Mouse (Mus musculus): Measurements from ENCODE around the gene Fbxl2.

Gene Fbxl2

DNA sequence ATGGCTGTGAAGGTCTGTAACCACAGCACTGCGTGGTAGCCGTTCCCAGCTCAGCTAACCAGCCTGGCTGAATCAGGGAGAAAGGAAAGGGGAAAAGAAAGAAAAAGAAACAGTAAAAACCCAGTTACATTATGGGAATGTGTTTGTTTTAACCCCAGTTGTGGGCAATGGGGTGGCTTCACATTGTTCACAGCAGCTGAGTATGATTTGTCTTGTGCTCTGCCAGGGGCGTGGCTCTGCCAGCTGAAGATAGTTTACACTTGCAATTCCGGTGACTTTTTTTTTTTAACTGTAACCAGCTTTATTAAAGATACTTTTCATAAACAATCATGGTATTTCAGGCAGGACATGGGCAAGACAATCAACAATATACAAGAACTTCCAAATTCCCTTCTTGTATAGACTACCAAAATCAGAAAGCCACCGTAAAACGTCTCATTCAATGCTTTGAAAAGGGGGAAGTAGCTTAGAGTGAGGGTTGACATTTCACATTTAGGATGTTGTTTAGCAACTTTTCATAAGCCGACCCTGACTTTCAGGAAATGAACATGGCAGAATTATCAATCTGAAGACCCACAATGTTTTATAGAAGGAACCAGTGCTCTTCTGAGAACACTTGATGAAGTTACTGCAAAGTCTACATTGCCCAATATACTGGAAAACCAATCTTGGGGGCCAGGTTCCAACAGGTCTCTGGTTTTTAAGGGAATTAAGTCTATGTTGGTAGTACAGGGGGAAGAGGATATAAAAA, 26.8 kb downstream of the Fbxl2 start:
- no peak for DNase-seq (ENCODE audit: low spot score in 2 of 2)

- DNase-seq (ENCODE audit: low spot score in 2 of 2): no peak
These were observed 29.6 kb downstream of the Fbxl2 start for GRCm38 (mm10) chr9:114016402-114016801.

- no peak for DNase-seq (ENCODE audit: low spot score in 2 of 2)
These were observed 30.3 kb downstream of the Fbxl2 start for GRCm38 (mm10) chr9:114015724-114016123.

GRCm38 (mm10) chr9:114014034-114014433, 32.0 kb downstream of the Fbxl2 start:
- DNase-seq (ENCODE audit: low spot score in 2 of 2): no peak

DNA sequence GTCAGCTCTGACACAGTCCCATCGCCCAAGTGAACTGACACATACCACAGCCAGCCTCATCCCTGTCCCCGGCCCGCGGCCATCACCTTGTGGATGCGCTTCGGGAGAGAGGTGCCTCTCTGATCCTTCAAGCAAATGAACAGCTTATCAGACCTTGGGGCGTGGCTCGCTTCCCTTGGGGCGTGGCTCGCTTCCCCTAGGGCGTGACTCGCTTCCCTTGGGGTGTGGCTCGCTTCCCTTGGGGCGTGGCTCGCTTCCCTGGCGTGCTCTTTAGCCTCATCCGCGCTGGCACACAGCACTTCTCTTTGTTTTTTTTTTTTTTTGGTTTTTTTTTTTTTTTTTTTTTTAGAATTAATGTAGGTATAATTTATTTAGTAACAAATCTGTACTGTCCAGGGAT, 34.8 kb downstream of the Fbxl2 start:
- no peak for DNase-seq (ENCODE audit: low spot score in 2 of 2)

DNA sequence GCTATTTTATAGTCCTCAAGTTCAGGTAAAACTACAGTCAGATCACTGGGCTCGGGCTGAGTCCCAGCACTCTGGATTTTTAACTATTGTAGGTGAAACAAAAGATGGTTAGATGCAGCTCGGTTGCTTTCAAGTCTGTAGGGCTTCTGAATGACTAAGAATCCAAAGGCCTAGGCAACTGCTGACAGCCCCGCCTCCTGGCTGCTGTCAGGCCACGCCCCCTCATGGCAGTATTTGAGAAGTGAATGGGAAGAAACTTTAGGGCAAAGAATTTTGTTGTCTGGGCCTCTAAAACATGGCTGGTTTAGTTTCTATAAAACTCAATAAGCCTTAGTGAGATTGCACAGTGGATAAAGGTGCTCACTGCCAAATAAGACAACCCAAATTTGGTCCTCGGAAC, 36.5 kb downstream of the Fbxl2 start:
- DNase-seq (ENCODE audit: low spot score in 2 of 2): no peak

DNA sequence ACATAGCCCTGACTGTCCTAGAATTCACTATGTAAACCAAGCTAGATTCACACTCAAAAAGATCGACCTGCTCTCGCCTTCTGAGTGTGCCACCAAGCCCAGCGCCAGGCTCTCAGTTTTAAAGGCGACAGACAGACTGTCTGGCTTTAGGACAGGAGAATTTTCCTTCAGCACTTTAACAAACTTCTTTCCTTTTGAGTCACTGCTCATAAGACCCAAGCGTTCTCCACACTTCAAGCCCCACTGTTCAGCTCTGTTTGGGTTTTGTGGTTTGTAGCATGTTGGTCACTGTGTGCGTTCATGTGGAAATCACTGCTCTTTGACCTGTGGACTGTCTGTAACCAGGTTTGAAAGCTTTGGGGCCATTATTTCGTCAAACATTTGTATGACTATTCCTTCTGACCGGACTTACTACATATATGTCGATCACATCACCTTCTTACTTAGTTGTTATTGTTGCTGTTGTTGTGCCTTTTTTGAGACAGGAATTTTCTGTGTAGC, 38.1 kb downstream of the Fbxl2 start:
- DNase-seq (ENCODE audit: low spot score in 2 of 2): no peak

GRCm38 (mm10) chr9:114006801-114007200, 39.2 kb downstream of the Fbxl2 start:
- no peak for DNase-seq (ENCODE audit: low spot score in 2 of 2)

DNA sequence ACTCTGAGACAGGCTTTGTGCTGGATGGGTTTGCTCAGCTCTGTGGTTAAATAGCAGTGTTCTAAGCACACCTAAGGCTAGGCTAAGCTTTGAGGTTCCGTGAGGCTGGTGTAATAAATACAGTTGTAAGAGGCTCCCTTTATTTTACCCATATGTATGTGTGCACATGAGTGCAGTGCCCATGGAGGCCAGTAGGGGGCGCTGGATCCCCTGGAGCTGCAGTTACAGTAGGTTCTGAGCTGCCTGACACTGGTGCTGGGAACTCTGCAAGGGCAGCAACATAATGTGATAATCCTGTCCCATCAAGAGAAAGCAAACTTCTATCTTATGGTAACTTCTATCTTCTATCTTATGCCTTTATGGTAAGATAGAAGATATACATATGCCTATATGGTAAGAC, 47.7 kb downstream of the Fbxl2 start:
- DNase-seq (ENCODE audit: low spot score in 2 of 2): no peak

- no peak for DNase-seq (ENCODE audit: low spot score in 2 of 2)
These were observed 53.2 kb downstream of the Fbxl2 start for GRCm38 (mm10) chr9:113992810-113993209.

DNA sequence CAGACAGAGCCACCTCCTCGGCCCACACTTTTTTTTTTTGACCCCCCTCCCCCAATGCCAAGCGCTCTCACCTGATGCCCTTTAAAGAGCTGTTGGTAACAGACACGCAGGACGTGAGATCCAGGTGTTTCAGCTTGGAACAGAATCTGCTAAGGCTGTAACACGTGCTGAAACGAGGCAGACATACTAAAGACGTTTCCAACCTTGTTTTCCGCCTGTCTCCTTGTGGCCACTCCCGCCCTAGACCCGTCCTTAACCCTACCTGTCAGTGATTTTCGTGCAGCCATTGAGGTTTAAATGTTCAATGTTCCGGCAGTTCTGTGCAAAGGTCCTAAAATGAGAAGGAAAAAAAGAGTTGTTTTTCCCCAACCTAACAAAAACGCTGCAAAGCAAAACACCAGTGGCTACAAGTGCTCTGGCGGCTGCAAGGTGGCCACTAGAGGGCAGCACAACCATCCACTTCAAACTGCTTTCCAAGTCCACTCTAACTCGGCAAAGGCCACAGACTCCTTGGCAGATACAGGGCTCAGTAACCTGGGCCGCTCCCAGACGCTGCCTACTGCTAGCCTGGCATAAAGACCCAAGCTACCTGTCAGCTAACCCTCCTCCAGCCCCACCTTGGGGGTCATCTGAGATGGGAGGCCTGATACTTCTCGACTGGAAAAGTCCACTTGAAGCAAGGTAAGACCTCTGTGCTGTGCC, 55.3 kb downstream of the Fbxl2 start:
- DNase-seq (ENCODE audit: low spot score in 2 of 2): peak; percentile 84 to 88

- DNase-seq (ENCODE audit: low spot score in 2 of 2): no peak
These were observed 60.9 kb downstream of the Fbxl2 start for GRCm38 (mm10) chr9:113984946-113985620.

DNA sequence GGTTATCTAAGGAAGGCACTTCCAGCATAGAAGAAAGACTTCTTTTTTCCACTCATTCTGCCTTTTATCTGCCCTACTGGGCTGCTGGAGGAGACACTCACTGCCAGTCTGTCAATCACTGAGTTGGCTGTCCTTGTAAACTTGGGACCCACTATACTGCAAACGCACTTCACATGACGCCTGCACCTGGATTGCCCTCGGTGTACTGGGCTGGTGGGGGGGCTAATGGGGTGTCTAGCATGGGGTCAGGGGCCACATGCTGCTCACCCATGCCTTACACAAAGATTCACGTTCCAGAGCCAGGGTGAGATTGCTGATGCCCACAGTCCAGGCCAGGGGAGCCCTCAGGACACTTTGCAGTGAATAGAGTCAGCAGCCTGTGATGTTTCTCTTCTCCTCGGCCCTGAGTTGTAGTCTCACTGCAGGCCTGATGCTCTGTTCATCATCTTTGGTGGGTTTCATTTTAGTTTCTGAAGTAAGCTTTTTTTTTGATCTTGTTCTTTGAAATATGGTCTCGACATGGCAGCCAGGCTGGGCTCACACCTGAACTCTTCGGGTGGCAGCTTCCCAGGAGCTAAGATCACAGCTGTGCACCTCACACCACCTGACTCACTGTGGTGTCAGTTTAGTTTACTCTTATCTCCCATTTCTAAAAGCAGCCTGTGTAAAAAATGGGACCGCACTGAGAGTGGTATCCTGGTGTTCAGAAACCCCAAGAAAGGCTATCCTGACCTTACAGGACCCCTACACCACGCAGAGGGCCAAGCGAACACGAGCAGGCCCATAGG, 62.9 kb downstream of the Fbxl2 start:
- no peak for DNase-seq (ENCODE audit: low spot score in 2 of 2)

DNA sequence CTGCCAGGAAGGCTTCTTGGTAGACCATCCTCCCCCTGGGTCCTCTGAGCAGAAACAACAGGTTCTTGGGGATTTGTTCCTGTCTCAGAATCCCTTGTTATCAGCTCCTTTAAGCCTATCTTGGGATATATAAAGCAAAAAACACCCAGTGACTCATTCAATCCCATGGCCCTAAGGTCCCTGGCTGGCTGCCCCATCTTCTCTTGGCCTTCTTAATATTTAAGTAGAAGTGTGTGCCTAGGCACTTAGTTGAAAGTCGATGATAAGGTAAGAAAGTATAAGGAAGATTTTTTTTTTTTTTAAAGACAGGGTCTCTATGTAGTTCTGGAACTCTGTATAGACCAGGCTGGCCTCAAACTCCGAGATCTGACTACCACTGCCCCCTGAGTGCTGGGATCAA, 63.5 kb downstream of the Fbxl2 start:
- no peak for DNase-seq (ENCODE audit: low spot score in 2 of 2)

DNA sequence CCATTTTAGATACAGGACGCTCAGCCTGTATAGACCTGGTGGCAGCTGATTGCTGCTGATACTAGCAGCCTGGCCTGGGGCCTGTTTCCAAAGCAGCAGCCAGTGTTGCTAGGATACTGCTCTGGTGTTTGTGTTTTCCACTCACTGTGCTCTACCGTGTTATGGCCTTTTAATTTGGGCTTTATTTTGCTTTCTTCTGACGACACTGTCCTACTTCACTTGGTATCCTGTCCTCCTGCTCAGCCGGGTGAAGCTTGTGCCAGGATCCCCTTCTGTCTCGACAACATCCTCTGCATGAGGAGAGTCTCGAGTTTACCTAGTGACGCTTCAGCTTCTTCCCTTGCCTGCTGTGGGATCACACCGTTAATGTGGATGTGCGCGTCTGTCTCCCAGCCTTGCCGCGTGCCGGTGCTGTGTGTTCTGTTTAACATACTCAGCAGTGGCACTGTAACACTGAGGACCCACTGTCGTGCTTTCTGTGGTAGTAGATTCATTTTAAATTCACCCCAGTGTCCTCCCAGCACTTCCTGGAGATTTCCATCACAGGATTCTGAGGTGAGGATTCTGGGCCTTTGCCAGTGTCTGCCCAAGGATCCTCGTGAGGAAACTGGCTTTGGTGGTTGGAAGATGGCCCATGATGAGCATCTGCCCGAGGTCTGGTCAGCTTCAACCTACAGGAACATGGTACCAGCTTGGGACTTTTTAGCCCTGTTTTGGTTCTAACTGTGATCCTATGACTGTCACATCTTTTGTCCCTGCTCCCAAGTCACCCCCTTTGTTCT, 64.7 kb downstream of the Fbxl2 start:
- DNase-seq (ENCODE audit: low spot score in 2 of 2): peak; percentile 53 to 68

DNA sequence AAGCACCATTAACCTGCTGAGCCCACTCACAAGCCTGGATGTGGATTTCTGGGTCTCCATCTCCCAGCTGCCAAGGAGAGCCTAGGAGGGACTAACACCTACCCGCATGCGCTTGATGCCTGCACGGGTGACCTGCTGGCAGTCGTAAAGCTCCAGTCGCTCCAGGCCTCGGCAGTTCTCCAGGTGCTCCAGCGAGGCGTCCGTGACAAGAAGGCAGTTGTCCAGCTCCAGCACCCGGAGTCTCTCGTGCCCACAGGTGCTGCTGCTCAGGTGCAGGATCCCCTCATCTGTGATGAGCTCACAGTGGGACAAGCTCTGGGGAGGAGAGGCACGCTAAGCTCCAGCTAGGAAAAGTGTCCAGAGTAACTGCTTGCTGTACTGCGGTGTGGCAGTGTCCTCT, 66.6 kb downstream of the Fbxl2 start:
- DNase-seq (ENCODE audit: low spot score in 2 of 2): no peak

DNA sequence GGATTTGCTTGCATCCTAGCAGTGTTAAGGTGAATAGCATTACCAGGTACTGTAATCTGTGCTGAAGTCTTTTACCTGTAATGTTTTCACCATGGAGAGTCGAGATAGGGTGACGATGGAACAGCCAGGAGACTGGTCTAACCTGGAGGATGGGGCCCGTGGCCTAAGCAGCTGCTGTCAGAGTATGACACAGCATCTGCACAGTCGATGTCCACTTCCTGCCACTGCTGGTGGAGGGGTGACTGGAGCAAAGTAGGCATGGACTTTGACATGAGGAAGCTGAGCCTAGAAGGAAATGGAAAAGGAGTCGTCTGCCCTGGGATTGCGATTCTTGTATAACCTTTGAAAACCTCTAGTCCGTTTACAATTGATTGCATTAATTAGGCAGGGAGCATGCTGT, 67.3 kb downstream of the Fbxl2 start:
- no peak for DNase-seq (ENCODE audit: low spot score in 2 of 2)

GRCm38 (mm10) chr9:113977225-113977840, 68.7 kb downstream of the Fbxl2 start:
- DNase-seq (ENCODE audit: low spot score in 2 of 2): no peak

GRCm38 (mm10) chr9:113976264-113976663, 69.7 kb downstream of the Fbxl2 start:
- DNase-seq (ENCODE audit: low spot score in 2 of 2): no peak

DNA sequence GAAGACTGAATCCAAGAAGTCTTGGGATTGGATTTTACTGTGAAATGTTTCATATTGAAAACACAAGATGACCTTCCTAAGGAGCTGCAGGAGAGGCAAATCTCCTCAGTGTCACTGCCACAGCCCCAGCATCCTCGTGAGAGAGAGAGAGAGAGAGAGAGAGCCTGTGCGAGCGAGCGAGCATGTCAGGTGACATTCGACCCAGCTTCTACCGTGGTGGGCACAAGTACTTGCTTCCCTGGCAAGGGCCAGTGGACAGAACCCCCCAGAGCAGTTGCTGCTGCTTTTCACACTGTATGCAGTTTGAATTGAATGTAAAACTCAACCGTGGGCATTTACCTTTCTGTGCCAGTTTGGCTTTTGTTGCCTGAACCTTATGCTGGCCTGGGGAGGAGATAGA, 70.5 kb downstream of the Fbxl2 start:
- no peak for DNase-seq (ENCODE audit: low spot score in 2 of 2)

GRCm38 (mm10) chr9:113974945-113975344, 71.0 kb downstream of the Fbxl2 start:
- no peak for DNase-seq (ENCODE audit: low spot score in 2 of 2)

All from right cerebral cortex, postnatal 10 days (tissue).